Mouse (Mus musculus) forebrain, postnatal 0 days (tissue): ENCODE results near the gene 1190007I07Rik. TPM values are rescaled to one million over a fixed set of nuclear protein-coding genes. Genes with fewer than 3 reads are reported as not detected.
A peak's percentile ranks its signal among the peaks of the same experiment; 100 is the strongest.

Experiments used
- ATAC-seq: fragments of 200-750 bp; cut with Nextera tagmentation; 2 replicates; pipeline ENCODE4 v1.8.0; 2017; ENCODE audit warnings: mild to moderate bottlenecking, moderate library complexity
- DNase-seq: peaks from one replicate; pipeline ENCODE4 v3.0.0-alpha.2; 2015
- H3K27ac ChIP-seq: fragments of 300-500 bp; sonication (generic); 2 replicates; pipeline ENCODE4 v1.5.1; 2014; ENCODE audit warnings: low read depth, mild to moderate bottlenecking, antibody characterized with exemption, low read length, moderate library complexity, mixed read lengths
- H3K27me3 ChIP-seq: fragments of 300-500 bp; sonication (generic); 2 replicates; pipeline ENCODE4 v1.6.1; 2014; ENCODE audit warnings: mild to moderate bottlenecking, low read length, mixed read lengths; ENCODE audit not compliant: insufficient read depth
- H3K36me3 ChIP-seq: fragments of 300-500 bp; sonication (generic); 2 replicates; pipeline ENCODE4 v1.6.1; 2014; ENCODE audit warnings: mild to moderate bottlenecking, moderate library complexity; ENCODE audit not compliant: insufficient read depth
- H3K4me1 ChIP-seq: fragments of 300-500 bp; sonication (generic); 2 replicates; pipeline ENCODE4 v1.6.1; 2014; ENCODE audit warnings: antibody characterized with exemption; ENCODE audit not compliant: insufficient read depth
- H3K4me2 ChIP-seq: fragments of 300-500 bp; sonication (generic); 2 replicates; pipeline ENCODE4 v1.6.1; 2014; ENCODE audit warnings: low read depth, mild to moderate bottlenecking, moderate library complexity
- H3K4me3 ChIP-seq: fragments of 300-500 bp; sonication (generic); 2 replicates; pipeline ENCODE4 v1.5.1; 2014; ENCODE audit warnings: low read depth, low read length, mixed read lengths
- H3K9ac ChIP-seq: fragments of 300-500 bp; sonication (generic); 2 replicates; pipeline ENCODE4 v1.6.1; 2014; ENCODE audit warnings: mild to moderate bottlenecking
- H3K9me3 ChIP-seq: fragments of 300-500 bp; sonication (generic); 2 replicates; pipeline ENCODE4 v1.6.1; 2016; ENCODE audit warnings: low read length
- CTCF ChIP-seq: sonication (generic); IDR thresholded peaks from 2 replicates; pipeline ENCODE4 v1.5.1; 2016; ENCODE audit warnings: antibody characterized with exemption, control low read depth, low read depth
- WGBS: fragments of 180-500 bp; shearing (Covaris S2); extraction: QIAGEN DNeasy Blood & Tissue Kit; methylation state at CpG from one replicate; pipeline ENCODE4 v1.1.7; 2014; 5-methylcytosine and 5-hydroxymethylcytosine counted together
- polyA plus RNA-seq: library from polyadenylated mRNA; unstranded; fragments of >200 nt; fragmentation: Nextera tagmentation; extraction: Ambion mirVana; gene quantifications from 2 replicates; pipeline ENCODE4 v1.2.1, GENCODE M21; 2015
- total RNA-seq: library from RNA; depleted of rRNA; stranded (reverse); fragments of >200 nt; gene quantifications from 2 replicates; pipeline ENCODE4 v1.2.3, GENCODE M21; 2014

Gene 1190007I07Rik
- total and polyA plus RNA-seq, 2 experiments from 2014 or later, result 28.7 to 29.8 TPM

DNA sequence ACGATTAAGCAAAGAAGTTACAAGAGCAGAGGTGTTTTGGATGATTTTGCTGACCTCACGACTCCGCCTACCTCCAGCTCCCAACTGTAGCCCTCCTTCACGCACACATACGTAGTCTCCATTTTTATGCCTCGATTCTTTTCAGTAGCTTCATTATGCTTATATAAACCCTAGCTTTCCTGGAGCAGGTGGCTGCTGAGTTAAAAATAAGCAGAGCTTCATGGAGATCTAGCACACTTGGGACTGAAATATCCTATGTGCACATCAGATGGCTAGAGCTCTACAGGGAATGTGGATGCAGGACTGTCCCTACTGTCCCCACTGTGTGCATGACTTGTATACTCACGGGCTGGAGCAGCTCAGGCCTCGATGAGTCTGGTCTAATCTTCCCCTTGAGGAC lies 38.8 kb upstream of the 1190007I07Rik start:
- peak overlapping the region; percentile 80 for H3K27ac ChIP-seq
- ATAC-seq (peak; percentile 38), DNase-seq (peak; percentile 49)
- H3K9ac ChIP-seq, result no peak overlapping the region
- 71% methylated on average over 8 of the region's 8 CpGs for WGBS
- no peak overlapping the region for H3K4me3 ChIP-seq
- H3K36me3 ChIP-seq, result no peaks in the 10 kb centered on the region
- H3K4me1 ChIP-seq, result no peaks in the 10 kb centered on the region
- TF ChIP-seq CTCF, result no peak
- H3K27me3 ChIP-seq, result no peaks in the 10 kb centered on the region
- peak overlapping the region; percentile 29 for H3K4me2 ChIP-seq
- H3K9me3 ChIP-seq, result no peaks in the 10 kb centered on the region

DNA sequence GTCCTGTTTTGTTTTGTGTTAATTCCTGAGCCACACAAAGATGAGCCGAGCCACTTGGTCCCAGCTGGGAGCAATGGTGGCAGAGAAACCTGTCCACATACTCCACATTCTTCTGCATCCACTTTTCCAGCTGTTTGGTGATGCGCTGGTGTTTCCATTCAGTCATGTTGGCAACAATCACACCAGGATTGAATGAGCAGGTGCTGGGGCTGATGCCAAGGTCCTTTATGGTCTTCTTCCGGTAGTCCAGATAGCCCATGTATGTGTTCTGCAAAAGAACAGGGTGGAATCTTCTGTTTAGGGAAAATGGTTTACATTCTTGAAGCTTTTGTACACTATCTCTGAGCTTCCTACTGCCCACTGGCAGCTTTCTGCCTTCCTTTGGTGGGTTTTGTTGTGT lies 31.6 kb upstream of the 1190007I07Rik start:
- no peak overlapping the region for H3K27ac ChIP-seq
- ATAC-seq (no peak), DNase-seq (no peak)
- H3K4me2 ChIP-seq, result no peak overlapping the region
- H3K36me3 ChIP-seq, result peaks cover 19% of the 10 kb centered on the region
- no peaks in the 10 kb centered on the region for H3K4me1 ChIP-seq
- H3K9me3 ChIP-seq, result no peaks in the 10 kb centered on the region
- no peaks in the 10 kb centered on the region for H3K27me3 ChIP-seq
- 86% methylated on average over 3 of the region's 3 CpGs for whole genome bisulfite sequencing
- no peak for TF ChIP-seq CTCF
- H3K9ac ChIP-seq, result no peak overlapping the region
- H3K4me3 ChIP-seq, result no peak overlapping the region

GRCm38 (mm10) chr10:82652625-82653024 lies 29.6 kb upstream of the 1190007I07Rik start:
- H3K9me3 ChIP-seq, result no peaks in the 10 kb centered on the region
- no peak for ATAC-seq
- WGBS, result 68% methylated on average over 5 of the region's 5 CpGs
- no peak overlapping the region for H3K27ac ChIP-seq
- no peaks in the 10 kb centered on the region for H3K27me3 ChIP-seq
- no peaks in the 10 kb centered on the region for H3K4me1 ChIP-seq
- H3K4me3 ChIP-seq, result no peak overlapping the region
- H3K36me3 ChIP-seq, result peaks cover 25% of the 10 kb centered on the region
- DNase-seq, result no peak
- TF ChIP-seq CTCF, result no peak
- H3K9ac ChIP-seq, result no peak overlapping the region
- no peak overlapping the region for H3K4me2 ChIP-seq

GRCm38 (mm10) chr10:82651221-82651620 lies 28.2 kb upstream of the 1190007I07Rik start:
- H3K4me3 ChIP-seq, result no peak overlapping the region
- ATAC-seq, result no peak
- H3K4me2 ChIP-seq, result no peak overlapping the region
- DNase-seq, result no peak
- 90% methylated on average over 5 of the region's 5 CpGs for WGBS
- peaks cover 37% of the 10 kb centered on the region for H3K36me3 ChIP-seq
- H3K9ac ChIP-seq, result no peak overlapping the region
- no peaks in the 10 kb centered on the region for H3K9me3 ChIP-seq
- no peaks in the 10 kb centered on the region for H3K4me1 ChIP-seq
- TF ChIP-seq CTCF, result no peak
- H3K27ac ChIP-seq, result no peak overlapping the region
- H3K27me3 ChIP-seq, result no peaks in the 10 kb centered on the region

- no peaks in the 10 kb centered on the region for H3K27me3 ChIP-seq
- no peak for TF ChIP-seq CTCF
- WGBS, result 94% methylated on average over 17 of the region's 17 CpGs
- no peaks in the 10 kb centered on the region for H3K9me3 ChIP-seq
- no peak overlapping the region for H3K27ac ChIP-seq
- H3K4me2 ChIP-seq, result no peak overlapping the region
- H3K9ac ChIP-seq, result no peak overlapping the region
- ATAC-seq (no peak), DNase-seq (no peak)
- H3K36me3 ChIP-seq, result peaks cover 67% of the 10 kb centered on the region
- no peak overlapping the region for H3K4me3 ChIP-seq
- H3K4me1 ChIP-seq, result no peaks in the 10 kb centered on the region
Observed at GRCm38 (mm10) chr10:82647205-82647811, 24.3 kb upstream of the 1190007I07Rik start.

DNA sequence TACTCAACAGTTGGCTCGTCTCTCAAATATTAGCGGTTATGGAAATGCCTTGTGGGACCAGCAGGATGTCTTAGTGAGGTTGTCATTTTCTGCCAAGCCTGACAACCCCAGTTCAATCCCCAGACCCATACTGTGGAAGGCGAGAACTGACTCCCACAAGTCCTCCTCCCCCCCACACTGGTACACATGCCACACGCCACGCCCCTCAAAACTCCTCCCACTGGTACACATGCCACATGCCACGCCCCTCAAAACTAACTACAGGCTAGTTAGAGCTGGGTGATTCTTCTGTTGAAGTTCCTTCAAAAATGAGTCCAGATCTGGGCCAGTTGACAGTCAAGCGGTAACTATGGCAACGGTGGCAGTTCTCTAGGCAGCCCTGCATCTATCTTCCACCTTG lies 23.1 kb upstream of the 1190007I07Rik start:
- H3K9me3 ChIP-seq, result no peaks in the 10 kb centered on the region
- no peaks in the 10 kb centered on the region for H3K27me3 ChIP-seq
- H3K27ac ChIP-seq, result no peak overlapping the region
- H3K9ac ChIP-seq, result no peak overlapping the region
- DNase-seq (no peak), ATAC-seq (no peak)
- no peak overlapping the region for H3K4me3 ChIP-seq
- peaks cover 66% of the 10 kb centered on the region for H3K36me3 ChIP-seq
- no peak for TF ChIP-seq CTCF
- no peak overlapping the region for H3K4me2 ChIP-seq
- WGBS, result 93% methylated on average over 8 of the region's 8 CpGs
- H3K4me1 ChIP-seq, result no peaks in the 10 kb centered on the region

DNA sequence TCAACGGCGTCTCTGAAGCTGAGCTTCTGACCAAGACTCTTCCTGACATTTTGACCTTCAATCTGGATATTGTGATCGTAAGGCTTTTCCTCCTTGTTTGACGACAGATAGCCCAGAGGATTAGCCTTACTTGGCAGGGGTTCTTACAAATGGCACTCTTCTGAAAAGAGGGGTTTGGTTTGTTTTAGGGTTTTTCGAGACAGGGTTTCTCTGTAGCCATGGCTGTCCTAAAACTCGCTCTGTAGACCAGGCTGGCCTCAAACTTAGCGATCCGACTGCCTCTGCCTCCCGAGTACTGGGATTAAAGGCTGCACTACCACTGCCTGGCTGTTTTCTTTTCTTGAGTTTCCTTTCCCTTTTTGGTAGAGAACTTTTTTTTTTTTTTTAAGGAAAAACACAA lies 18.5 kb upstream of the 1190007I07Rik start:
- no peaks in the 10 kb centered on the region for H3K27me3 ChIP-seq
- no peak overlapping the region for H3K27ac ChIP-seq
- peaks cover 75% of the 10 kb centered on the region for H3K36me3 ChIP-seq
- ATAC-seq (no peak), DNase-seq (no peak)
- H3K4me1 ChIP-seq, result no peaks in the 10 kb centered on the region
- H3K4me3 ChIP-seq, result no peak overlapping the region
- TF ChIP-seq CTCF, result no peak
- WGBS, result 85% methylated on average over 7 of the region's 9 CpGs
- H3K9ac ChIP-seq, result no peak overlapping the region
- H3K4me2 ChIP-seq, result no peak overlapping the region
- no peaks in the 10 kb centered on the region for H3K9me3 ChIP-seq
